Mouse (Mus musculus): ENCODE results near the gene Cmpk1. TPM values are rescaled to one million over a fixed set of nuclear protein-coding genes. Genes with fewer than 3 reads are reported as not detected.

Cmpk1 gene
- 18.9 and 21.3 TPM in 2 replicates for polyA plus RNA-seq (2012; rRNA removed)

DNA sequence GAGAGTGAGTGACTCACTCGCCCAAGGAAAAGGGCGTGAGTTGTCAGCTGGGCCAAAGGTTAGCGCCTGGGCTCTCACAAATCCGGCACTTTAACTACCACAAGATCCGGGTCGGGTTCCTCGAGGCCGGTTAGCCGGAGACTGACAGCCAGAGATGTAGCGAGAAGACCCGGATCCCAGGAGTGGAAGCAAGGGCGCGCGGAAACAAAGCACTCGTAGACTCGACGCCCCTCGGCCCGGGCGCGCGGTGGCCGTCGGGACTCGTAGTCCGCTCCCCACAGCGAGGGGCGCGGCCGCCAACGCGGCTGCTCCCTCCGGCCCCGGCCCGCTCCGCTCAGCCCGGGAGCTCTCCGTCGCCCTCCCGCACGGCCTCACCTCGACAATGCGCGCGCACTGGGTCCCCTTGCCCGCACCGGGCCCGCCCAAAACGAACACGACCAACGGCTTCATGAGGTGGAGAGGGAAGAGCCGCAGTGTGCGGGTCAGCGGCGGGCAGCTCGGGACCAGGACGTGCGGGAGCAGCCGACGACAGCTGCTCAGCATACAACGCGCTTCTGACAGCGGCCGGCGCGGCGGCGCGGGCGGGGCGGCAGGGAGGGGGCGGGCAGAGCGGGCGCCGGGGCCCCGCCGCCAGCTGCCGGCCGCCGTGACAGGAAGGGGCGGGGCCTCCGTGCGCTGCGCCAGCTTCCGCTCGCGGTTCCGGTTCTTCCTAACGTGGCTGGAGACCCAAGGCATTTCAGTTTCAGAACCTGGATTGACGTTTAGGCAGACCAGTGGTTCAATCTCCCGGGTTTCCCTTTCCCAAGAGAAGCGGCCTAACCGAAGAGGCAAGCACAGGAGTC is at the start of gene Cmpk1:
TSS of gene Cmpk1 (minus strand) at position 651 of the 842 bp plus-strand sequence.

DNA sequence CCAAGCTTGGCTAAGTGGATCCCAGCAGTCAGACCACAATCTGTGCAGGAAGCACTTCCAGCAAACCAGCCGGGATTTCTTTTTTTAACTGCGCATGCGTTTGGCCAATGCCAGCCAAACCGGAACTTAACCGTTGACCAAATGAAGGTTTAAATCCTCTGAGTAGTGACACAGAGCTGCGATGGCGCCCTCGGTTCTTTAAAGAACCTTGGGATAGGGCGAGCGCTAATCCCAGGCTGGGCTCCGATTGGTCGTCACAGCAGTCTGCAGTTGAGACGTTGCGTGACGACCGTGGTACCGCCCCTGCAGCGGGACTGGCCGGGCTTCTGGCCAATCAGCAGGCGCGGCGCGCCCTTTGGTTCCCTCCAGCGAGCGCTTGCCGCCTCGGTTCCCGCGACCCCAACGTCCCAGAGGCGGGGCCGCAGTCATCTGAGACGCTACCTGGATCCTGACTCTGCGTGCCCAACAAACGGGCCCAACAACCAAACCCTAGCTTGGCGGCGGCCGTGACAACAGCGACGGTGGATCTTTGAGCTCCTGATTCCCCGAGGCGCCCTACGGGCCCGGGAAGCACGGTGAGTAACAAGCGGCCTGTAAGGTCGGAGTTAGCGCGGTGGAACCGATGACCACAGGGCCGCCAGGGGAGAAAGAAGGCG is 12.9 kb upstream of the Cmpk1 start, which contains the start of gene Stil:
TSS of gene Stil (plus strand) at position 387 of the 656 bp plus-strand sequence.

GRCm38 (mm10) chr4:114925917-114926312 is 61.1 kb downstream of the Cmpk1 start, which contains the start of gene Foxe3:
Gene Foxe3 (minus strand): TSS chr4:114926013.

Other genes with a start within 250 kb of the Cmpk1 start
- not detected in 2 replicates for gene Gm12830, start 165.5 kb downstream of the Cmpk1 start, polyA plus RNA-seq (2012; rRNA removed)
- 0.02 TPM in 2 replicates for gene Foxd2, start 78.4 kb downstream of the Cmpk1 start, polyA plus RNA-seq (2012; rRNA removed)
- not detected in 2 replicates for gene Foxe3, start 61.2 kb downstream of the Cmpk1 start, polyA plus RNA-seq (2012; rRNA removed)
- 8.1 and 9.8 TPM in 2 replicates for gene Stil, start 12.9 kb upstream of the Cmpk1 start, polyA plus RNA-seq (2012; rRNA removed)
- 61.9 and 80.4 TPM in 2 replicates for gene Tal1, start 69.2 kb upstream of the Cmpk1 start, polyA plus RNA-seq (2012; rRNA removed)
- 16.9 and 19.1 TPM in 2 replicates for gene Pdzk1ip1, start 101.5 kb upstream of the Cmpk1 start, polyA plus RNA-seq (2012; rRNA removed)
- 0.05 and 0.07 TPM in 2 replicates for gene Cyp4x1, start 147.0 kb upstream of the Cmpk1 start, polyA plus RNA-seq (2012; rRNA removed)

Data from liver, embryonic 14 days (tissue).